Comparison of ENCODE assay signal across 23 mouse cellular contexts in genomic region chr17:17762614-17763293, GRCm38 (mm10). TPM values are rescaled to one million over a fixed set of nuclear protein-coding genes. Genes with fewer than 3 reads are reported as not detected.
"Had no signal": no experiment of that assay in that cellular context is flagged by ENCODE, and none has a peak within 500 bp of the region (broad histone marks: within the 10 kb centered on the region; RNA-seq: fewer than 3 reads in every experiment).

No protein-coding gene starts in this region.

- DNase-seq: retina, postnatal 1 day; right cerebral cortex, adult 18-20 months; right cerebral cortex, postnatal 14 days; right cerebral cortex, postnatal 25 days; right cerebral cortex, postnatal 4 days; spleen, adult 18-20 months; thymus, adult 18-20 months; thymus, adult 2 months; thymus, postnatal 14 days; thymus, postnatal 25 days; thymus, postnatal 36 days; thymus, postnatal 4 days had no signal

- H3K4me1 ChIP-seq: neural tube, embryonic 13.5 days; neural tube, embryonic 15.5 days; stomach, embryonic 15.5 days had no signal

- H3K27ac ChIP-seq: neural tube, embryonic 13.5 days; neural tube, embryonic 15.5 days; stomach, embryonic 15.5 days; stomach, postnatal 0 days had no signal

- H3K4me2 ChIP-seq: neural tube, embryonic 13.5 days; neural tube, embryonic 15.5 days; stomach, embryonic 15.5 days had no signal

- H3K27me3 ChIP-seq: stomach, embryonic 15.5 days had no signal

- H3K9me3 ChIP-seq: neural tube, embryonic 13.5 days; neural tube, embryonic 15.5 days; stomach, embryonic 15.5 days had no signal

- H3K36me3 ChIP-seq: neural tube, embryonic 13.5 days; neural tube, embryonic 15.5 days; stomach, embryonic 15.5 days had no signal

- H3K9ac ChIP-seq: neural tube, embryonic 13.5 days; neural tube, embryonic 15.5 days; stomach, embryonic 15.5 days had no signal

- H3K4me3 ChIP-seq: neural tube, embryonic 13.5 days; neural tube, embryonic 15.5 days; stomach, embryonic 15.5 days had no signal

RNA-seq across cellular contexts. Expression of gene Vmn2r90, which starts 59.2 kb away (rescaled TPM):
- total RNA-seq: neutrophil, adult 5-6 weeks had no signal
- polyA plus RNA-seq: neural tube, embryonic 13.5 days; neural tube, embryonic 14.5 days; neural tube, embryonic 15.5 days; small intestine, adult 2 months; stomach, embryonic 14.5 days; stomach, embryonic 15.5 days; stomach, embryonic 16.5 days; stomach, postnatal 0 days; thymus, adult 2 months; thymus, postnatal 0 days; urinary bladder, adult 2 months had no signal
